Mouse (Mus musculus): ENCODE measurements around the gene Cfap61.
"Not testable (repeated sequence)": the region's sequence is repeated elsewhere in the genome, so short reads cannot be mapped to it uniquely, and the experiment has no call there.

Gene Cfap61

DNA sequence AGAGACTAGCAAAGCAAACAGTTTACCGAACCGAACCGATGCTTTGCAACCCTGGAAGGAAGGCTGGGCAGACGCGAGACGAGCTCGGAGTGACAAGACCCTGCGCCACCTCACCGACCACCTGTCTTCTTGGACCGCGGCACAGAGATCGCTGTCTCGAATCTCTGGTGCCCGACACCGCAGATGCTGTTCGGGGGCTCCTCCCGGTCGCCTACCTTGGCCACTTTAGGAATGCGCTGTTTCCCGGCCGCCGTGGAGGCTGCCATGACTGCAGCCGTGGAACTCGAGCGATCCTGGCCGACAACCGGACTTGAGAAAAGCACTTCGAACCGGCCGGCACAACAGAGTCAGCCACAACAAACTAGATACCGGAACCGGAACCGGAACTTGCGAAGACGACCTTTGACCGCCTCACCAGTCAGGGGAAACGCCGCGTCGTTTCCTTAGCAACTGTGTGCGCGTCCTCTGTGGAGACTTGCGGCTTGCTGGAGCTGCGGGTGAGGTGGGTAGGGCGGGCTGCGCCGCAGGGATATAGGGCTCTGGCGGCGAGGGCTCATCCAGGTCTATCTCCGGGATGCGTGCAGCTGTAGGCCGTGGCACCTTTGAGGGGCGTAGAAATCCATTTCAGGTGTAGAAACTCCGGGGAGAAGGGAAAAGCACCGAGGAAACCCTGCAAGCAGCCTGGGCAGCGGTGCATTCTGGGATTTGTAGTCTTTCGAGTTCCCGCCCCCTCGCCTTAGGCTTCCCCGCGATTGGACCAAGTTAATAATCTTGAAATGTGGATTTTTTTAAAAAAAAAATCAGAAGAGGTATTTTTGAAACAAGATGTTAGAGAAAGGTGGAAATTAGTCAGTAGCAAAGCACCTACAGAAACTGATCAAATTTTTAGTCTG lies at the start of gene Cfap61, which contains the start of gene Crnkl1:
TSS of gene Cfap61 (plus strand) at position 446 of the 893 bp plus-strand sequence.
TSS of gene Crnkl1 (minus strand) at position 676 of the 893 bp plus-strand sequence.
- DNase-seq (ENCODE audit: low spot score in 2 of 2): peak; percentile 90 to 93

DNA sequence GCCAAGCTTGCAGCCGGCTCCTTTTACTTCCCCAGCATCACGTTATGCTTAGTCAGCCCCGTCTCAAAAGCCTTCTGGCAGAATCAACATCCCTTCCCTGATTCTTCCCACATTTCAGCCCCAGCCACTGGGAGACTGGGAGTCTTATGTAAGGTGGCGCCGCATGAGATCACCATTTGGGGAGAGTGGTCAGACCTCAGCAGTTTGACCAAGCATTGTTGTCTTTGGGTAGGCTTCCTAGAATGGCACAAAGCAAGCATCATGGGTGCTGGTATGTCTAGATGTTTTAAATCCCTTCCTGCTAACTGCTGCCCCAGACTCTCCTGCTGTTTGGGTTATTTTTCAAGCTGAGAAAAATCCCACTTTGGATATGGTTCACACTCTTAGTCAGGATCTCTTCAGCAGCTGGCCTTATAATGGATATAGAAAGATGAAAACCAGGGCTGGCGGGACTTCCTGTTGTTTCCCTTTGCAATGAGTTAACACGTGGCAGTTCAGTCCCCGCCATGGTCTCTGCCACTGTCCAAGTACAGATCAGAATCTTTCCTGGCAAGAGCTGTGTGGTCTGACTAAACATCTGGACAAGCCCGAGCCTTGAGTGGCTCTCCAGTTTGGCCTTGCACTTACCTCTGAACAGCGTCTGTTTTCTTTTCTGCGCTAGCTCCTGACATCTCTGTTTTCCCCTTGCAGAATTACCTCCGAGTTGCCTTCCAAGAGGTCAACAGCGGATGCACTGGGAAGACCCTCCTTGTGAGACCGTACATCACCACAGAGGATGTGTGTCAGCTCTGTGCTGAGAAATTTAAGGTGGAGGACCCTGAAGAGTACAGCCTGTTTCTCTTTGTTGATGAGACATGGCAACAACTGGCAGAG lies 49.4 kb upstream of the Cfap61 start:
- DNase-seq (ENCODE audit: low spot score in 2 of 2): no peak

DNA sequence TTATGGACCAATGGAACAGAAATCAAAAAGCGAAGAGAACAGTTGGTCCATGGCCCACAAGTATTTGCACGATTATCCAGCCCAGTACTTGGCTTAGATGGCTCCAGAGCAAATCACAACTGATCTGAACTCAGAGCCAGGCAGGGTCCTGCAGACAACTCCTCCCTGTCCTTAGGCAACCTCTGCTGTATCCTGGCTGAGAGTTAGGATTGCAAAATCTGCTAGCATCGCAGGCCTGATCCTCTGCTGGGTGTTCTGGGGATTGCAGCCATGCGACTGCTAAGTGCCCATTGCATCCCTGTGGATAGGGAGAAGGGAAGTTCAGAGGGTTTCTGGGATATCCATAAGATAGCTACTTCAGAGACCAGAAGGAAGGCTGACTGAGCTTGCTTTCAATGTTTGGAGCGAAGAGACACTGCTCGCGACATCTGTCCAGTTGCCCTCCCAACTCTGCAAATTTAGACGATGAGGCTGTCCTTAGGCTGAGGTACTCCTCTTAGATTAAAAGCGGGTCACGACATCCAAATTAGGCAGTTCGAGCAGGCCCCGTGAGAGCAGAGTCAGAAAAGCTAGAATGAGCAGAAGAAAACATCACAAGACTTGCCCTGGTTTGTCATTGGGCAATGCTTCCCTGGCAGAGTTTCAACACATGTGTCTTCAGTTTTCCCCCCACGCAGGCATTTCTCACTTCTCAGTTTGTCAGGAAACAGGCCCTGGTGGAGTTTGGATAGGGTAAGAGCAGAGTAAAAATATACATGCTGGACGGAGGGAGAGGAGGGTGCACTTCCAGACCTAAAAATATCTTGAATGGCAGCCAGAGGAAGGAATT lies 46.4 kb upstream of the Cfap61 start:
- peak; percentile 10 to 41 for DNase-seq (ENCODE audit: low spot score in 2 of 2)

DNA sequence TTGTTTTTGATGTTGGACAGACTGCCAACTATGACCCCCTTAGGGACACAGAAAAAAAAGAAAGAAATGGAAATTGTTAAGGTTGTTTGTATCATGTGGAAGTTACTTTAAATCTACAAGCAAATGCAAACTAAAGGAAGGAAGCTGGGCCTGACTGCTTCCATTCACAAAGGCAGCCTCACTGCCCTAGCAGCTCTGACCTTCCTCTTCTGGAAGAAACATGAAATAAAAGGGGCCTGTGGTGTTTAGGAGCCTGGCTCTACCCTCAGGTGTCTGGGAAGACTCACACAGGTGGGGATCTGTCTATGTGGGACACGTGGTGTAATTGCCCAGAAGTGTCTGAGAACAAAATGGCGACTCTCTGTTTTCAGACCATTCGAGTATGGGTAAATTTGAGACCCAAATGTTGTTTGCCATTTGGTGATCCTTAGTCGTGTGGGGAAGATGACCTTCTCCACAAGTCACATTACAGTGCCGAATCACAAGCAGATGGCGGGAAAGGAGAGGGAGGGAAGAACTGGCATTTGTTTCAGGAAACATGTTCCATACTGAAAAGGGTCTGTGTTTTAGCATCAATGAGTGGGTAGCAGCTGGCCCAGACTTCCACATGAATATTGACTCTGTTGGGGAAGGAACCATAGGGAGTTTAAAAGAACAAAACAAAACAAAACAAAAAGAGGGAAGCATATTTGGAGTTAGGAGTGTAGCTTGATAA lies 45.7 kb upstream of the Cfap61 start:
- DNase-seq (ENCODE audit: low spot score in 2 of 2): no peak

DNA sequence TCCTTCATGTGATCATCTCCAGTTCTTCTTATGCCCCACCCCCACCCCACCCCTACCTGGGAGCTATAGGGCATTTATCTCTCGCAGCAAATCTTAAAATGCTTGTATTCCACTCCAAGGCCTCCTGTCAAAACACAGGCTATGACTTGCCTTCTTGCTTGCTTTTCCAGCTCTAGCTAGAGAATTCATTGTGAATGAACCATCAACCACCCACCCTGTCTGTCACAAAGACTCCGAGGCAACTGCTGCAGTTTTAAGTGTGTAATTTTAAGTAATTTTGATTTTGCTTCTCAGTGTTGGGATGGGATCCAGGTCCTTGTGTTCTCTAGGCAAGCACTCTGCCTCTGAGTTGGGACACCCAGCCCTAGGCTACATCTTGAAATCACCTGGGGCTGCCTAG lies 44.0 kb upstream of the Cfap61 start:
- no peak for DNase-seq (ENCODE audit: low spot score in 2 of 2)

GRCm38 (mm10) chr2:145893756-145894155 lies 40.8 kb upstream of the Cfap61 start:
- DNase-seq (ENCODE audit: low spot score in 2 of 2): no peak

GRCm38 (mm10) chr2:145898106-145898505 lies 36.5 kb upstream of the Cfap61 start:
- DNase-seq (ENCODE audit: low spot score in 2 of 2): no peak

DNA sequence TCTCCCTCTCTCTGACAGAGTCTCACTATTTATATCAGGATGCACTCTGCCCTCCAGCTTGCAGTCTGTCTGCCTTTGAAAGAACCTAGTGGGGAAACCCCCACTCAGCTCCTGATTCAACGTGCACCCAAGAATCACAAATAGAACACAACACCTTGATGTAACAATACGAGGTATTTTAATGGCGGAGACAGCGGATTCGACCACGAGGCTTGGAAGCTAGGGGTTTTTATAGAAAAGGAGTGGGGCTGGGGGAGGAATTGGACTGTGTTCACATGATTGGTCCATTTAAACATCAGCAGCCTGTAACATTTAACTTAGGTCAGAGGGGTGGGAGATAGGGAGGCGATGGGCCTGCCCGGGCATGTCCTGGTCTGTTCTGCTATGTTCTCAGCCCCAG lies 34.3 kb upstream of the Cfap61 start:
- not testable (repeated sequence) for DNase-seq (ENCODE audit: low spot score in 2 of 2)

GRCm38 (mm10) chr2:145901861-145902260 lies 32.7 kb upstream of the Cfap61 start, which contains the start of gene Naa20:
TSS of gene Naa20 (plus strand) at chr2:145902099.
- no peak for DNase-seq (ENCODE audit: low spot score in 2 of 2)

GRCm38 (mm10) chr2:145903061-145903901 lies 31.3 kb upstream of the Cfap61 start:
- DNase-seq (ENCODE audit: low spot score in 2 of 2): peak; percentile 81 to 85

DNA sequence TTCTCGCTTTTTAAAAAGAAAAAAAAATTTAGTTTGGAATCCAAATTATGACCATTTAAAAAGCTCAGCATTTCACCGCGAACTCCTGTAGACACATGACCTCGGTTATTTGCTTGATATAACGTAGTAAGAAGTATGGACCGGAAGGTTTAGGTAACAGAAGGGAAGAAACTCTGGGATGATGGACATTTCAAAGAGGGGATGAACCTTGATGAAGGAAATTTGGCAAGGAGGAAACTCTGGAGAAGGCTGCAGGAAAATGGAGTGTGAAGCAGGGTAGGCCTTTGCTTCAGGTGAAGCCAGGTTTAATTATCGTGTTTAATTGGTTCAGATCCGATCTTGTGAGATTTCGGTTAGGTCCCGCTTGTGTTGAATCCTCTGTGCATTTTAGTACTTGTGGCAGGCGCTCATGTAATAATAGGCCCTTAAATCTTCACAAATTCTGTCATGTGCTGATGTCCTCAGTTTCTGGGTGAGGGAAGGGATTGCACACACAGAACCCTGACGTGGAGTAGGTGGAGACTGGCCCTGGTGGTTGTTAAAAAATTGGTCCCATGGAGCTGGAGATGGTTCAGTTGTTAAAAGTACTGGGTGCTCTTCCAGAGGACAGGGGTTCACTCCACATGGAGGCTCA lies 30.5 kb upstream of the Cfap61 start:
- no peak for DNase-seq (ENCODE audit: low spot score in 2 of 2)

DNA sequence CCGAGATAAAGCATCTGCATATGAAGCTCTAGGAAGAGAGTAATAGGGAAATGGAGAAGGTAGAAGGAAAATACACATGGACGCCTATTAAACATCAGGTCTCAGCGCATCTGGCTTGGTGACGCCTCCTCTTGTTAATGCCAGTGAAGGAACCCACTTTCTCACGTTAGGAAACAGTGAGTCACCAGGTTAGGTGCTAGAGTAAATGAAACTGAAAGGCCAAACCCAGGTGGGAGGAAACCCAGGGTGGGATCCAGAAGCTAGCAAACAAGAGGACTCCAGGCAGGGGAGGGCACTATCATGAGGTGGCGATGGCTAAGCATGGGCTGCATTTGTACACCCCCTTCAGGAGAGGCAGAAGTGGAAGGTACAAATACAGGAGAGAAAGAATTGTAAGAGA lies 29.4 kb upstream of the Cfap61 start:
- no peak for DNase-seq (ENCODE audit: low spot score in 2 of 2)

DNA sequence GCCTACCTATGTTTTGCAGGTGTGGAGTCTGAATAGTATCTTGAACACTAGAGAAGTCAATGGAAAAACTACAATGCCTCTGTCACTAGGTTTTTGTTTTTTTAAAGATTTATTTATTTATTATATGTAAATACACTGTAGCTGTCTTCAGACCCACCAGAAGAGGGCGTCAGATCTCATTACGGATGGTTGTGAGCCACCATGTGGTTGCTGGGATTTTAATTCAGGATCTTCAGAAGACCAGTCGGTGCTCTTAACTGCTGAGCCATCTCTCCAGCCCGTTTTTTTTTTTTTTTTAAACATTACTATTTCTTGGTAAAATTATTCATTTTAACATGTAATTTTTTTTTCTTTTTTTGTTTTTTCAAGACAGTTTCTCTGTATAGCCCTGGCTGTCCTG lies 28.7 kb upstream of the Cfap61 start:
- not testable (repeated sequence) for DNase-seq (ENCODE audit: low spot score in 2 of 2)

- DNase-seq (ENCODE audit: low spot score in 2 of 2): no peak
These were observed 13.5 kb upstream of the Cfap61 start for GRCm38 (mm10) chr2:145920941-145921650.

- no peak for DNase-seq (ENCODE audit: low spot score in 2 of 2)
These were observed 2.4 kb downstream of the Cfap61 start for GRCm38 (mm10) chr2:145936975-145937374.

GRCm38 (mm10) chr2:145941403-145941802 lies 6.8 kb downstream of the Cfap61 start:
- DNase-seq (ENCODE audit: low spot score in 2 of 2): no peak

GRCm38 (mm10) chr2:145944286-145944685 lies 9.7 kb downstream of the Cfap61 start:
- no peak for DNase-seq (ENCODE audit: low spot score in 2 of 2)

GRCm38 (mm10) chr2:145948402-145948954 lies 13.9 kb downstream of the Cfap61 start:
- no peak for DNase-seq (ENCODE audit: low spot score in 2 of 2)
